Mouse (Mus musculus): ENCODE measurements around the gene Qk. TPM values are rescaled to one million over a fixed set of nuclear protein-coding genes. Genes with fewer than 3 reads are reported as not detected.

Qk gene
- polyA plus RNA-seq, 1 experiment from 2014 or later: 16.8 TPM

- DNase-seq (ENCODE audit: low spot score): no peak
Observed at GRCm38 (mm10) chr17:10327584-10328210, 8.0 kb upstream of the Qk start.

DNA sequence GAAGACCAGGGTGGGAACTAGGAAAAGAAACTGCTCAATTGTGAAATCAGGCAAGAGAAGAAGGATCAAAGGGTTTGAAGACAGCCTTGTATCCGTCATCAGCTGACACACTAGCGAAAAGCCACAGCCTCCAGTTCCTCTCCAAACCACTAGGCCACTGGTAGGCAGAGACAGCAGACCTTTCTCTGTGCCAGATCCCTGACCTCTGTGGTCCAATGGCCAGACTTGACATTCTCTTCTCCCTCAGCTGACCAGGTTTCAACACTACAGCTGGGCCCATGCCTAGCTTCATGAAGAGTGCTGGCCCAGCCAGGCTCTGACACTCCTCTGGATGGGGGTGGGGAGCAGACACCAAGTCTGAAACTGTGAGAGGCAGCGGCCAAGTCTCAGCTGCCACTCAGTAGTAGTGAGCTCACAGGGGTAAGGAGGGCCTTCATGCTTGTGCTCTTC, 7.0 kb upstream of the Qk start:
- peak; percentile 59 for DNase-seq (ENCODE audit: low spot score)

DNA sequence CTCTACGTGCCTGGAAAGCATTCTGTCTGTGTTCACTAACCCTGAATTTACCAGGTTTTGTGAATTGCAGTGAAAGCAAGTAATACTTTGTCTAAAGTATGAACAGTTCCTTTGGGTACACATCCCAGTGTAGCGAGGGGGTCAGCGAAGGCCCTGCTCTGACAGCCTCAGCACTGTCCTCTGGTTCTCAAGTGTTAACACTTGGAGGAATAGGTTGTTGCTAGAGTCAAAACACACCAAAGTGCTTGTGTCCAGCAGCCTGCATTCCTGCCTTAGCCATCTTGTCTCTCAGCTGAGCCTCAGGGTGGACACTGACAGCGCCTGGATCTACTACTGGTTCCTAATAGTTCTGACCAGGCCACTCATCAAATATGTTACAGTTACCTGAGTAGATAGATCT, 6.3 kb upstream of the Qk start:
- DNase-seq (ENCODE audit: low spot score): no peak

GRCm38 (mm10) chr17:10321754-10322153, 2.1 kb upstream of the Qk start:
- DNase-seq (ENCODE audit: low spot score): no peak

GRCm38 (mm10) chr17:10321092-10321491, 1.4 kb upstream of the Qk start:
- DNase-seq (ENCODE audit: low spot score): no peak

GRCm38 (mm10) chr17:10320456-10320790, 769 bp upstream of the Qk start:
- no peak for DNase-seq (ENCODE audit: low spot score)

DNA sequence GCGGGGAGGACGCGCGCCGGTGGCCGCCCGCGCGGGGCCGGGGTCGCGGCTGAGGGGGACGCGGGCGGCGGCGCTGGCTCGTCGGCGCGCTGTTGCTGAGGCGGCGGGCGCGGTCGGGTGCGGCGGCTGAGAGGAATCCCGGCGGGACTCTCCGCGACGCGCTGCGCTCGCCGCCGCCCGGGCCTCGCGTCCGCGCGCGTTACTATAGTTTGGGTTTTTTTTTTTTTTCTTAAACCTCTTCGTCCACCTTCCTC, 296 bp downstream of the Qk start:
- DNase-seq (ENCODE audit: low spot score): no peak

DNA sequence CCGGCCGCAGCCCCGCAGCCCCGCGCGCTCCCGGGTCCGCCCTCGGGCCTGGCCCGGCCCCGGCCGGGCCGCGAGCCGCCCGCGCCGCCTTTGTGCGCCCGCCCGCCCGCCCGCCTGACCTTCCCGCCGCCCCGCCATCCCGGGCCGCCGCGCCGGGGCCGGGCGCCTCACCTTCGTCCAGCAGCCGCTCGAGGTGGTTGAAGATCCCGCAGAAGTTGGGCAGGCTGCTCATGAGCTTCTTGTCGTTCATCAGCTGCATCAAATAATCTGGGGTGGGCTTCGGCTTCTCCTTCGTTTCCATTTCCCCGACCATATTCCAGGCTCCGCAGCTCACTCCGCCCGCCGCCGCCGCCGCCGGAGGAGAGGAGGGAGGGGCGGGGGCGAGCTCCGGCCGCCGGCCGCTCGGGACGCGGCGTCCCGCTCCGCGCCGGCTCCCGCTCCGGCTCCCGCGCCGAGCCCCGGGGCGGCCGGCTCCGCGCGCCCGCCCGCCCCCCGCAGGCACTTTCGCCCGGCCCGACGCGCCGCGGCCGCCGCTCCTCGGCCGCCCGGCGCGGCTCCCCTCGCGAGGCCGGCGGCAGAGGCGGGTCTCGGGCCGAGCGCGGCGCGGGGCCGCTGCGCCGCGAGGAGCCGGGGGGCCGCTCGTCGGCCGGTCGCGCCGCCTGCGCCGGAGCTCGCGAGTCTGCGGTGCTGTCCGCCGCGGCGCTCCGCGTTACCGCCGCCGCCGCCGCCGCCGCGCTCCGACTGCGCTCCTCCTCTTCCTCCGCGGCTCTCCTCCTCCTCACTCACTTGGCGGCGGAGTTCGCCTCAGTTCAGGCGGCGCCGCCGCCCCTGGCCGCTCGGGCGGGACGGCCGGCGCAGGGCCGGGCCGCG, 858 bp downstream of the Qk start:
- DNase-seq (ENCODE audit: low spot score): peak; percentile 79

DNA sequence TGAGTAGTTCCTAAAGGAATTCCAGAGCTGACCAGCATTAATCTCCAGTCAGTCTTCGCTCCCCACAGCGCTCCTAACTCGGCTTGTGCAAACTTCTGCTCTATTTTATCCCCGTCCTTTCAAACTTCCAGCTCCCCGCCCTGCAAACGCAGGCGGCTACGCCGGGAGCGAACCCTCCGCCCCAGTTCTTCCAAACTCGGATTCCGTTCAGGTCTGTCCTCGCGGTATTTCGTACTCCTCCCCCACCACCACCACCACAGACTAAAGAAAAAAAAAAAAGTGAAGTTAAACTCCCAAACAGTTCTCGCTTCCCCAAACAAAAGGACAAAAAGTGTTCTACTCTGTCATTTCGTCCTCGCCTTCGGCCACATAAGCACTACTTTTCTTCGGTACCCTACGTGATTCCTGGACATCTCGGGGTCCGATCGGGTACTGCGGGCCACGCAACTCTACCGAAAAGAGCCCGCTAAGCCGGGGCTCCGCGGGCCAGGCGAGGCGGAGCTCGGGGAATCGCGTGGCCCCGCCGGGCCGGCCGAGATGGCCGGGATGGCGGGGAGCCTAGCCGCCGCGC, 1.6 kb downstream of the Qk start:
- DNase-seq (ENCODE audit: low spot score): peak; percentile 60

DNA sequence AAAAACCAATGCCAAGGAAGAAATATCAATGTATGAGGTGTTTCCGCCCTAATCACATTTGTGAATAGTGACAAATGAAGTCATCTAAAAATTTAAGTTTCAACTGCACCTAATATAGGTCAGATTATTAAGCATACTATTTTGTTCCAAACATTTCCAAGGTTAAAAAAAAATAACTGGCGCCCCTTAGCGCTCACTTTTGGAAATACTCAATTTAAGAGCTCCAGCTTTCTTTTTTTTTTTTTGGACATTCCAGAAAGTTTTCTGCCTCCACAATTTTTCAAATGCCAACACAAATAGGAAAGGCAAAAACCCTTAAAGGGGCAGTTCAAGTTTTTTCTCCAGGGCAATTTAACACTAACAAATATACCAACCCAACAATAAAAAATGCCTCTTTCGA, 2.5 kb downstream of the Qk start:
- DNase-seq (ENCODE audit: low spot score): peak; percentile 40

GRCm38 (mm10) chr17:10316446-10316845, 3.2 kb downstream of the Qk start:
- no peak for DNase-seq (ENCODE audit: low spot score)

GRCm38 (mm10) chr17:10310046-10310445, 9.6 kb downstream of the Qk start:
- DNase-seq (ENCODE audit: low spot score): no peak

DNA sequence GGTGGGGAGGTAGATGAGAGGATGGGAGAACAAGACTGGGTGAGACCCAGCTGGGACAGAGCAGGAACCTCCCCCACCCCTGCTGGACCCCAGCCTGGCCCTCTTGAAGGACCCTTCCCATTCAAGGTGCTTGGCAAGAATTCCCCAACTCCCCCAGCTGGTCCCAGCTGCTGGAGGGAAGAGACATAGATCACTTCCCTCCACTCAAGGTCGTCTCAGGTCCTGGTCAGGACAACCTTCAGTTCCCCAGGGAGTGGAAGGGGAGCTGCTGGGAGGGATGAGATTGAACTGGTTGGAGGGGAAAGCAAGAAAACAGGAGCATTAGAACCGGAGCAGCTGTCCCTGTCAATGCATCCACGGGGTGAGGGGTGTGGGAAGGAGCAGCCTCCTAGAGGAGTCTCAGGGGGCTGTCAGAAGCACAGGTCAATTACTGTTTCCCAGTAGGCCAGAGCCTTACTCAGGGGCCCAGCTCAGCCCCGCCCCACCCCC, 10.5 kb downstream of the Qk start:
- no peak for DNase-seq (ENCODE audit: low spot score)

- DNase-seq (ENCODE audit: low spot score): no peak
Observed at GRCm38 (mm10) chr17:10306424-10306823, 13.2 kb downstream of the Qk start.

GRCm38 (mm10) chr17:10304001-10304400, 15.7 kb downstream of the Qk start:
- DNase-seq (ENCODE audit: low spot score): no peak

- peak; percentile 36 for DNase-seq (ENCODE audit: low spot score)
Observed at GRCm38 (mm10) chr17:10300968-10301795, 18.5 kb downstream of the Qk start.

DNA sequence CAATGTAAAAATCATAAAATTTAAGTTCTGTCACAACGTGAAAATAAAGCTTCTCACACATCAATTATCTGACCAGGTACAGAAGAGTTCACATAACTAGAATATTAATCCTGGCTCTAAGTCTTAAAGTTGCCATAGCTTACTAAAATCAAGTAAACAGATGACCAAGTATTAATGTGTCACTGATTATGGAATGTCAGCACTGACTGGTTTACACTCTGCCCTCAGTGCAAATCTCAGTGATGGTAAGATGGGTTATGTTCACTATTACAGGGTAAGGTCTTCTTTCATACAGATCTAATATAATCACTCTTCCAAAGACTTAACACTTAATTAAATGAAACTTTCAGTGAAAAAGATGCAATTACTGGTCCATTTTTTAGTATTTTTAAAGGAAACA, 20.3 kb downstream of the Qk start:
- no peak for DNase-seq (ENCODE audit: low spot score)

GRCm38 (mm10) chr17:10292520-10292919, 27.1 kb downstream of the Qk start:
- DNase-seq (ENCODE audit: low spot score): no peak

GRCm38 (mm10) chr17:10284772-10285171, 34.9 kb downstream of the Qk start:
- DNase-seq (ENCODE audit: low spot score): no peak

GRCm38 (mm10) chr17:10279532-10279931, 40.1 kb downstream of the Qk start:
- no peak for DNase-seq (ENCODE audit: low spot score)

GRCm38 (mm10) chr17:10269518-10269917, 50.1 kb downstream of the Qk start:
- DNase-seq (ENCODE audit: low spot score): no peak

DNA sequence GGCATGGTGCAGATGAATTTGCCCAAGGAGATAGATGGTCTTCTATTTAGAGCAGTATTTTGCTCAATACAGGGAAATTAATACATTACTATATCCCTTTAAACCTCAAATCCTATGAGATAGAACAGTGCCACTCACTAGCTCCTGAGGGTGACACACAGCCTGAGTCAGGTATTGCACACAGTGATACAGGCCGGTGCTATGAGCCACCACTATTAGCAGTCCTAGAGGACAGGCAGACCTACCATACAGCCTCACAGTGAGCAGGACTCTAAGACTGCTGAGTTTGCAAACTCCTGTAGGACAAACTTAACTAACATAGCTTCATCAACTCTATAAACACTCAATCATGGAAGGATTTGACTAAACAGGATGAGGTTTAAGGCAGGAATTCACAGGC, 51.2 kb downstream of the Qk start:
- DNase-seq (ENCODE audit: low spot score): no peak
